Mouse (Mus musculus) forebrain, embryonic 10.5 days (tissue): ENCODE measurements around the gene Specc1. TPM values are rescaled to one million over a fixed set of nuclear protein-coding genes. Genes with fewer than 3 reads are reported as not detected.

Experiments used
- DNase-seq: peaks from one replicate; pipeline ENCODE4 v3.0.0-alpha.2; 2017; ENCODE audit warnings: low spot score; ENCODE audit errors: extremely low spot score
- H3K27ac ChIP-seq: fragments of 300-500 bp; sonication (generic); 2 replicates; pipeline ENCODE4 v1.5.1; 2016; ENCODE audit warnings: mild to moderate bottlenecking
- H3K27me3 ChIP-seq: fragments of 300-500 bp; sonication (generic); 2 replicates; pipeline ENCODE4 v1.6.1; 2016; ENCODE audit warnings: mild to moderate bottlenecking; ENCODE audit not compliant: poor library complexity, severe bottlenecking
- H3K36me3 ChIP-seq: fragments of 300-500 bp; sonication (generic); replicated peaks from 2 replicates; pipeline ENCODE4 v1.6.1; 2016; ENCODE audit warnings: mild to moderate bottlenecking, moderate library complexity
- H3K4me1 ChIP-seq: fragments of 300-500 bp; sonication (generic); 2 replicates; pipeline ENCODE4 v1.6.1; 2016
- H3K4me3 ChIP-seq: fragments of 300-500 bp; sonication (generic); 2 replicates; pipeline ENCODE4 v1.5.1; 2016; ENCODE audit warnings: mild to moderate bottlenecking, moderate library complexity
- H3K9me3 ChIP-seq: fragments of 300-500 bp; sonication (generic); 2 replicates; pipeline ENCODE4 v1.6.1; 2016; ENCODE audit warnings: mild to moderate bottlenecking, moderate library complexity
- WGBS: fragments of 180-500 bp; shearing (Covaris S2); methylation state at CpG from one replicate; pipeline ENCODE4 v1.1.7; 2016; 5-methylcytosine and 5-hydroxymethylcytosine counted together
- polyA plus RNA-seq: library from polyadenylated mRNA; unstranded; fragments of >200 nt; fragmentation: Nextera tagmentation; extraction: Ambion mirVana; gene quantifications from 2 replicates; pipeline ENCODE4 v1.2.1, GENCODE M21; 2016

Specc1 gene
- polyA plus RNA-seq, 1 experiment from 2014 or later: 12.0 TPM

DNA sequence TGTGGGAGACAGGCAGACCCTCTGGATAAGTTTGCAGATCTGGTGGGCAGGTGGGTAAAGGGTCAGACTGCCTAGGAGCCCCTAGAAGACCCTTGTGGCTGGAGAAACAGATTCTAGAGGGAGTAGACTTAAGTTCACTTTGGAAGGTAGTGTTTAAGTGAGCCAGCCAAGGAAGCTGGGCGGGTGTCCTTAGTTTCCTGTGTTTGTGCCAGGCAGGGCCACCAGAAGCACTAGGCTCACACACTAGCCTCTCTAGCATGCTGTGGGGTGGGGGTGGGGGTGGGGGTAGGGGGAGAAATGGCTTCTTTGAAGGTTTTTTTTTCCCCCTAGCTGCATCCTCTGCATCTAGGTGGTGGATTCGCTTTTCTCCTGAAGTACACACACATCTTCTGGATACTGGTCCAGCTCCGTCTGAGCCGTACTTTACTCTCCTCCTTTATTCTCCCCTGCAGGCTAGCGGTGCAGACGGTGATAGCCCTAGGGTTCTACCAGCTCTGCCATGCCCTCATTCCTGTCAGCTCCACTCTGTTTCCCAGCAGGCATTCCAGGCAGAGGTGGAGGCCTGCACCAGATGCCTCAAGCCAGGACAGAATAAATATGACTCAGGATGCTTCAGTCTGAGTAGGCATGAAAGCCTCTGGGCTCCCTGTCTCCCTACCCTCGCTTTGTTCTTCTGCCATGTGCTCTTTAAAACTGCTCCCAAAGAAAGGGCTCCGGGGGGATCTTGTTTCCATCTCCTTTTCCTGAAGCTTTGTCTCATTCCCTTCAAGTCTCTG lies 66.3 kb downstream of the Specc1 start:
- Histone ChIP-seq H3K27me3 (0 out of 2 replicates have a peak, but pooled peaks cover 6% of the 10 kb centered on the region), H3K4me3 (no peak overlapping the region), H3K36me3 (no peaks in the 10 kb centered on the region), H3K4me1 (peaks cover 36% of the 10 kb centered on the region), H3K27ac (peak overlapping the region; percentile 40), H3K9me3 (no peaks in the 10 kb centered on the region)
- WGBS: 86% methylated on average over 8 of the region's 8 CpGs
- DNase-seq: no peak

- 87% methylated on average over 12 of the region's 12 CpGs for WGBS
- H3K4me3 ChIP-seq: no peak overlapping the region
- peaks cover 36% of the 10 kb centered on the region for H3K4me1 ChIP-seq
- no peak for DNase-seq
- no peaks in the 10 kb centered on the region for H3K36me3 ChIP-seq
- H3K9me3 ChIP-seq: no peaks in the 10 kb centered on the region
- H3K27me3 ChIP-seq: 0 out of 2 replicates have a peak, but pooled peaks cover 6% of the 10 kb centered on the region
- peak overlapping the region; percentile 45 for H3K27ac ChIP-seq
Measured at GRCm38 (mm10) chr11:62023494-62024233, 67.1 kb downstream of the Specc1 start.

- Histone ChIP-seq H3K27ac (peak overlapping the region; percentile 45), H3K4me1 (peaks cover 37% of the 10 kb centered on the region), H3K9me3 (no peaks in the 10 kb centered on the region), H3K36me3 (no peaks in the 10 kb centered on the region), H3K27me3 (peaks cover 8% of the 10 kb centered on the region; the same call in 1 of the 2 replicates), H3K4me3 (no peak overlapping the region)
- WGBS: 53% methylated on average over 8 of the region's 8 CpGs
- no peak for DNase-seq
Measured at GRCm38 (mm10) chr11:62024234-62024601, 67.7 kb downstream of the Specc1 start.

GRCm38 (mm10) chr11:62024952-62025351 lies 68.4 kb downstream of the Specc1 start:
- Histone ChIP-seq H3K36me3 (no peaks in the 10 kb centered on the region), H3K4me1 (peaks cover 42% of the 10 kb centered on the region), H3K27ac (0 out of 2 replicates have a peak overlapping the region, but pooled peaks have one; percentile 9), H3K4me3 (no peak overlapping the region), H3K27me3 (peaks cover 10% of the 10 kb centered on the region; the same call in 1 of the 2 replicates), H3K9me3 (no peaks in the 10 kb centered on the region)
- no peak for DNase-seq
- WGBS: 82% methylated on average over 5 of the region's 5 CpGs

- no peak for DNase-seq
- Histone ChIP-seq H3K9me3 (no peaks in the 10 kb centered on the region), H3K27ac (no peak overlapping the region), H3K27me3 (peaks cover 10% of the 10 kb centered on the region; the same call in 1 of the 2 replicates), H3K4me1 (peaks cover 42% of the 10 kb centered on the region), H3K36me3 (no peaks in the 10 kb centered on the region), H3K4me3 (no peak overlapping the region)
- WGBS: 86% methylated on average over 2 of the region's 2 CpGs
Measured at GRCm38 (mm10) chr11:62025770-62026169, 69.2 kb downstream of the Specc1 start.

- DNase-seq: no peak
- WGBS: 92% methylated on average over 4 of the region's 4 CpGs
- no peak overlapping the region for H3K4me3 ChIP-seq
- peaks cover 42% of the 10 kb centered on the region for H3K4me1 ChIP-seq
- no peaks in the 10 kb centered on the region for H3K36me3 ChIP-seq
- no peaks in the 10 kb centered on the region for H3K9me3 ChIP-seq
- H3K27ac ChIP-seq: no peak overlapping the region
- H3K27me3 ChIP-seq: peaks cover 10% of the 10 kb centered on the region; the same call in 1 of the 2 replicates
Measured at GRCm38 (mm10) chr11:62026345-62026815, 69.8 kb downstream of the Specc1 start.

DNA sequence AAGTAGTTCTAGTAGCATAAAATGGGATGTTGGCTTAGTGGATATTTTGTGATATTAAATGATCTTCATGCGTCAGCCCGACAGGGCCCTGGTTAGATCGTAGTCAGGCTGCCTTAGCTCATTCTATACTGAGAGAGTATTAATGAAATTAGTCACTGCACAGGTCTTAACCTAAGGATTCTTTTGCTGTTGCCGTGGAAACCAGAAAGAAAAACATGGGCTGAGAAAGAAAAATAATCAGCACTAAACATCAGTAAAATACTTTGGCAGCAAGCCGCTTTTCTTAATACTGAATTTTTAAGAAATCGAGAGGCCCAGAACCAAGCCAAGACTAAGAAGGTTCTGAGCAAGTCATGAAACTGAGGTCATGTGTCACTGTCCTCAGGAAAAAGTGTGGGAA lies 70.7 kb downstream of the Specc1 start:
- Histone ChIP-seq H3K27me3 (peaks cover 10% of the 10 kb centered on the region; the same call in 1 of the 2 replicates), H3K36me3 (no peaks in the 10 kb centered on the region), H3K4me1 (peaks cover 42% of the 10 kb centered on the region), H3K27ac (no peak overlapping the region), H3K9me3 (no peaks in the 10 kb centered on the region), H3K4me3 (no peak overlapping the region)
- DNase-seq: no peak
- 83% methylated on average over 6 of the region's 6 CpGs for WGBS

- Histone ChIP-seq H3K36me3 (no peaks in the 10 kb centered on the region), H3K27ac (no peak overlapping the region), H3K4me1 (peaks cover 42% of the 10 kb centered on the region), H3K9me3 (no peaks in the 10 kb centered on the region), H3K27me3 (peaks cover 10% of the 10 kb centered on the region; the same call in 1 of the 2 replicates), H3K4me3 (no peak overlapping the region)
- 75% methylated on average over 2 of the region's 2 CpGs for WGBS
- DNase-seq: no peak
Measured at GRCm38 (mm10) chr11:62027705-62028104, 71.1 kb downstream of the Specc1 start.

- no peak for DNase-seq
- H3K9me3 ChIP-seq: no peaks in the 10 kb centered on the region
- peaks cover 27% of the 10 kb centered on the region for H3K4me1 ChIP-seq
- no peaks in the 10 kb centered on the region for H3K36me3 ChIP-seq
- WGBS: 89% methylated on average over 9 of the region's 9 CpGs
- H3K27me3 ChIP-seq: peaks cover 4% of the 10 kb centered on the region; the same call in 1 of the 2 replicates
- no peak overlapping the region for H3K27ac ChIP-seq
- H3K4me3 ChIP-seq: no peak overlapping the region
Measured at GRCm38 (mm10) chr11:62029171-62029570, 72.6 kb downstream of the Specc1 start.

DNA sequence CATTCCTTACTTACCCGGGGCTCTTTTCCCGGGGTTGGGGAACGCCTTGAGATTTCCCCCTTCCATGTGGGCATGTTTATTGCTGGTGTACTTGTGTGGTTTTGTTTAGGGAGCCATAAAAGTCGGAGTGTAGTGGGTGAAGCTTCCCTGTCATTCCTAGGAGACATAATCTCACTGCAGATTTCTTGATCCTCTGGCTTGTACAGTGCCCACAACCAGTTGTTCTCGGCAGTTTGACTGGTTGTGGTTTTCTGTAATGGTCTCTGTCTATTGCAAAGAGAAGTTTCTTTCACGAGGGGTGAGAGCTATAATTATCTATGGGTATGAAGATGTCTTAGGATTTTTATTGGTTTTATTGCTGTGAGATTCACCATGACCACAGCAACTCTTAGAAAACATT lies 78.0 kb downstream of the Specc1 start:
- Histone ChIP-seq H3K27me3 (no peaks in the 10 kb centered on the region), H3K4me1 (peaks cover 2% of the 10 kb centered on the region; the same call in 1 of the 2 replicates), H3K27ac (no peak overlapping the region), H3K36me3 (no peaks in the 10 kb centered on the region), H3K9me3 (no peaks in the 10 kb centered on the region), H3K4me3 (no peak overlapping the region)
- no peak for DNase-seq
- 84% methylated on average over 6 of the region's 6 CpGs for WGBS

GRCm38 (mm10) chr11:62035220-62035619 lies 78.7 kb downstream of the Specc1 start:
- DNase-seq: no peak
- Histone ChIP-seq H3K4me1 (no peaks in the 10 kb centered on the region), H3K4me3 (no peak overlapping the region), H3K27ac (no peak overlapping the region), H3K36me3 (no peaks in the 10 kb centered on the region), H3K9me3 (no peaks in the 10 kb centered on the region), H3K27me3 (no peaks in the 10 kb centered on the region)
- WGBS: 90% methylated on average over 1 of the region's 1 CpGs

DNA sequence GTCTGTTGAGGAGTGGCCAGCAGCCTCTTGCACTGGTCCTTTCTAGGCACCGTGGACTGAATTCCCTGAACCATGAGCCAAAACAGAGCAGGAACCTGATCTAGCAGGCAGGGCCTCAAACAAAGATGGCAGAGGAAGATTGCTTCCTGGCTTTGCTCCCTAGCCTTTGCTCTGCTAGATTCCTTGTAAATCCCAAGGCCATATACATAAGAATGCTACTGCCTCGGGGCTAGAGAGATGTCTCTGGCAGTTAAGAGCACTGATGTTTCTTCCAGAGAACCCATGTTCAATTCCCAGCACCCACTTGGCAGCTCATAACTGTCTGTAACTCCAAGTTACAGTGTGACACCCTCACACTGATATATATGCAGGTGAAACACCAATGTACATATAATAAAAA lies 83.6 kb downstream of the Specc1 start:
- 70% methylated on average over 2 of the region's 2 CpGs for WGBS

GRCm38 (mm10) chr11:62044627-62045026 lies 88.1 kb downstream of the Specc1 start:
- Histone ChIP-seq H3K36me3 (no peaks in the 10 kb centered on the region), H3K9me3 (no peaks in the 10 kb centered on the region), H3K4me3 (no peak overlapping the region), H3K27ac (no peak overlapping the region), H3K4me1 (no peaks in the 10 kb centered on the region), H3K27me3 (no peaks in the 10 kb centered on the region)
- WGBS: 45% methylated on average over 3 of the region's 3 CpGs
- no peak for DNase-seq

More for the DNA sequence above, 83.6 kb downstream of the Specc1 start:
- Histone ChIP-seq H3K36me3 (no peaks in the 10 kb centered on the region), H3K9me3 (no peaks in the 10 kb centered on the region), H3K4me3 (no peak overlapping the region), H3K27ac (no peak overlapping the region), H3K27me3 (no peaks in the 10 kb centered on the region), H3K4me1 (no peaks in the 10 kb centered on the region)
- no peak for DNase-seq
